ENCODE assay signal across 7 mouse cellular contexts in the genomic region with DNA sequence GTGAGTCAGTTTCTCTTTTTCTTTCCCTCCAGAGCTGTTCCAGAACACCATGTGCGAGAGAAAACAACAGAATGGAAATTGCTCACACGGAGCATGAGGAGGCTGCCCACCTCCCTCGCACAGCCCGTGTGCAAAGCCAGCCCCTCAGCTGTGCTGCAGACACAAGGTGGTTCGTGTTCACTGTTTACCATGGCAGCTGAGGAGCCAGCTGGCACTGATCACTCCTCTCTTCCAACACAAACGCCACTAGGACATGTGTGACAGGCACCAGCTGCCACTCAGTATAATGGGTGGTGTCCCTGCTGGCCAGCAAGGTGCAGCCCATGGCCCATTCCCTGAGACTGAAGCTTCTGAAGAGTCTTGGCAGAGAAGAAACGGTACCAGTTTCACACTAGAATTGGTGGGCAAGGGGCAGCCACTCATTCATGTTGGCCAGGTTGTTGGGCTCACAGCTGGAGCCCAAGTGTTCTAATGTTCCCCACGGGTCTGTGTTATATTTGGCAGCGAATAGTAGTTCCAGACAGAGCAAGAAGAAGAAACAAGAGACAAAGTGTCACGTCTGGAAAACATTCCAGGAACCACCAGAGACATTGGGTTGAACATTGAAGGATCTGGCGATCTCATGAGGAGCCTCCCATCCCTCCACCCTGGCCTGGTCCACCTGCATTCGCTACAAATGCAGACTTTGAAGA.
DNase-seq lines count a peak whose midpoint lies in the region; ATAC-seq lines count a peak whose summit lies in the region.

No protein-coding gene starts in this region.

- H3K36me3 ChIP-seq in megakaryocyte, embryonic 14.5 days (replicated peaks; ENCODE audit: low read length), result no peaks in the 10 kb centered on the region

- no peak for ATAC-seq in megakaryocyte, adult 5-6 weeks (ENCODE audit: poor library complexity, severe bottlenecking)
- ATAC-seq in erythroid progenitor cell, adult 5-6 weeks (replicated peaks; ENCODE audit: low FRiP score, poor library complexity, severe bottlenecking), result no peak

- H3K4me1 ChIP-seq in megakaryocyte, embryonic 14.5 days, result no peaks in the 10 kb centered on the region

- intact Hi-C loops in heart, postnatal 10 days (cut with DNase I), result no loop called here

- H3K4me3 ChIP-seq in megakaryocyte, embryonic 14.5 days (replicated peaks), result peak overlapping the region; percentile 4

- DNase-seq in heart, postnatal 10 days, result peak; percentile 33 to 47
- DNase-seq in layer of hippocampus, postnatal 10 days (ENCODE audit: low spot score in 2 of 2), result peak; percentile 57 to 68
- peak; percentile 67 to 81 for DNase-seq in right cerebral cortex, postnatal 10 days (ENCODE audit: low spot score in 2 of 2)
- no peak for DNase-seq in thymus, postnatal 25 days

- H3K9me3 ChIP-seq in megakaryocyte, embryonic 14.5 days, result peaks cover 4% of the 10 kb centered on the region

- H3K27me3 ChIP-seq in megakaryocyte, embryonic 14.5 days (replicated peaks), result no peaks in the 10 kb centered on the region
